Mouse (Mus musculus): ENCODE measurements around the gene Trarg1.

- no peak for TF ChIP-seq POLR2A (IDR thresholded peaks at IDR 0.05; ENCODE audit: control insufficient read depth, low read depth, low read length)
- TF ChIP-seq CTCF (IDR thresholded peaks at IDR 0.05; ENCODE audit: control insufficient read depth, insufficient read depth, insufficient replicate concordance, low read depth, low read length): no peak
Observed at GRCm38 (mm10) chr11:76730650-76731049, 51.0 kb downstream of the Trarg1 start.

Measured in testis, adult 2 months (tissue).